Mouse (Mus musculus): ENCODE measurements around the gene Zfp780b. TPM values are rescaled to one million over a fixed set of nuclear protein-coding genes. Genes with fewer than 3 reads are reported as not detected.
"Not testable (repeated sequence)": the region's sequence is repeated elsewhere in the genome, so short reads cannot be mapped to it uniquely, and the experiment has no call there.

The Zfp780b gene
- total RNA-seq (2021), result 1 to 10 TPM; 7.7 to 10.0 TPM
- long read RNA-seq, experiment 1, partial matches to known transcripts, result 0 of 3 reads
- long read RNA-seq, experiment 1, other reads (novel, unspliced or antisense), result 3 of 3 reads
- long read RNA-seq, experiment 2, partial matches to known transcripts, result 0 of 6 reads
- long read RNA-seq, experiment 2, other reads (novel, unspliced or antisense), result 5 of 6 reads

DNA sequence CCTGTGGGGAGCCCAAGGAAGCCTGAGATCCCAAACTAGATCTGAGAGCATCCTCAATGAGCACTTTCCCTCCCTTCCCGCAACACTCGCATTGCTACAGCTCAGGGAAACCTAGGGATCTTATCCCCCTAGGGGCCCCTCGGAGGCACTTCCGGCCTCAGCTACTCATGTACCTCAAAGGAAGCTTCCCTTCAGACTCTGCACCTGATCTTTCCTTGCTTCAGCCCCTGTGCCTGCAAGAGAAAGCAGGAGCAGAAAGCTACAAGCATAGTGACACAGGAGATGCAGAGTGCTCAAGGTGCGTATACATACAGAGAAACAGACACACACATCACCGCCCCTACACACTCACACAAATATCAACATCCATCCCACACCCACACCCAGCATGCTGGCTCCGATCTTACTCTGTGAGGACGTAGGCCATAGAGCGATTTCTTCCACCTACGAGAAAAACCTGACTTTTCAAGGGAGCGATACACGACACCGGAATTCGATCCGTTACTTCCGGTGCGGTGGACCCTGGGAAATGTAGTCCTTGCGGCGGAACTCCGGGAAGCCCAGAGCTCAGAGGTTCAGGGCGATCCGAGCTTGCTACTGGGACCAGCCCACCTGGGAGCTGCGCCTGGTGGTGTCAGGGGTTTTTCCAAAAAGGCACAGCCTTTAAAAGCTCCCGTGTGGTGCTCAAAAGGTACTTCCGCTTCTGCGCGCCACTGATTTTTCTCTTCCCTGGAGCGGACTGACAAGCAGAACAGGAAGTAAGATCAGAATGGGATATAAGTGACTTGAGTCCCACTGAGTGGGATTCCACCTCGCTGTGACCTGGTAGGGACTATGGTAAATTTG, at the start of gene Zfp780b:
Gene Zfp780b, minus strand, starts transcription at position 489 of the 846 bp plus-strand sequence.
- Histone ChIP-seq H3K4me3 (peak within 1 kb of the TSS; percentile 97), H3K27ac (peak within 1 kb of the TSS; percentile 90)
- TF ChIP-seq CTCF (IDR thresholded peaks at IDR 0.05), result no peak
- intact Hi-C loops (cut with DNase I), result no loop called here
- peak; percentile 84 for DNase-seq

DNA sequence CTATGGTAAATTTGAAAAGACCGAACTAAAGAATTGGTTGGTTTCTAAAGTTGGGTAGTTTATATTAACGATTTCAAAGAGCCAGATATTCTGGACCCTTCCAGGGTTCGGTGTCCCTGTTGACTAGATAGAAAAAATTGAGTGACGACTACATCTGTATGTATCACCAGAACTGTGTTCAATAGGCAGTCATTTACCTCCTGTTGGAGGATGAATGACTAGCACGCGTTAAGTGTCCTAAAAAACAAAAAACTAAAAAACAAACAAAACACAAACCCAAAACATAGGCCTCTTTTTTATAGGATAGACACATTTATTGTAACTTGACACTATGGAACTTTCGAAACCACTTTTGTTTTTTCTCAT, 35.5 kb upstream of the Zfp780b start:
- Histone ChIP-seq H3K27ac (peak overlapping the region; percentile 82), H3K4me3 (peak overlapping the region; percentile 80)
- intact Hi-C loops (cut with DNase I), result no loop called here
- no peak for DNase-seq
- no peak for TF ChIP-seq CTCF (IDR thresholded peaks at IDR 0.05)

DNA sequence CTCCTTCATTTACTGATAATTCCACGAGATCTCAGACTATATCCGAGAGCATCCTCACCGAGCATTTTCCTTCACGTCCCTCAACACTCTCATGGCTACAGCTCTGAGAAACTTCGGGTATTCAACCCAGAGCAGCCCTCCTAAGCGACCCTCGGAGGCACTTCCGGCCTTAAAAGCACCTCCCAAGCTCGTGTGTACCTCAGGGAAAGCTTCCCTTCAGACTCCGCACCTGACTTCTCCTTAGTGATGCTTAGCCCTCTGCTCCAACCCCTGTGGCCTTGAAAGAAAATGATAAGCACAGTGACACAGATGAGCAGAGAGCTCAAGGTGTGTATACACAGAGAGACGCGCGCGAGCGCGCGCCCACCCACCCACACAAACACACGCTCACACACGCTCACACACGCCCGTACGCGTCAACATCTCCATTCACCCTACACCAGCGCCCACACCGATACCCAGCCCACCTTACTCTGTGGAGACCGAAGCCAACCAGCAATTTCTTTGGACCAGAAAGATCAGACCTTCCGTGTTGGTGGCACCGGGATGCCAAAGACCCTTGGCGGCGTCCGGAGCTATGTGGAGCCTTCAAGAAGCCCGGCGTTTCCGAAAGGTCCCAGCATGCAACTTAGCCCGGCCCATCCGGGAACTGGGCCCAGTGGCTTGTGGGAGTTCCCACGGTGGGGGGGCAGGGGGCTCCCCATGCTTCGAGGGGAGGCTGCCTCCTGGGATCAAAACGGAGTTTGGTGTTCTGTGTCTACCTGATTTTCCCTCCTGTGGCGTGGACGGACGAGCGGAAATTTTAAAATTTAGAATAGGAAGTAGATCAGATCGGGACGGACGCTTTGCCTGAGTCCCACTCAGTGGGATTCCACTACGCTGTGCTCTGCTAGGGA, 34.8 kb upstream of the Zfp780b start, which contains the start of gene Zfp850:
Gene Zfp850, minus strand, starts transcription at position 567 of the 896 bp plus-strand sequence.
- intact Hi-C loops (cut with DNase I), result no loop called here
- DNase-seq, result peak; percentile 78
- Histone ChIP-seq H3K4me3 (peak within 1 kb of the TSS; percentile 80), H3K27ac (peak within 1 kb of the TSS; percentile 82)
- TF ChIP-seq CTCF (IDR thresholded peaks at IDR 0.05), result no peak

DNA sequence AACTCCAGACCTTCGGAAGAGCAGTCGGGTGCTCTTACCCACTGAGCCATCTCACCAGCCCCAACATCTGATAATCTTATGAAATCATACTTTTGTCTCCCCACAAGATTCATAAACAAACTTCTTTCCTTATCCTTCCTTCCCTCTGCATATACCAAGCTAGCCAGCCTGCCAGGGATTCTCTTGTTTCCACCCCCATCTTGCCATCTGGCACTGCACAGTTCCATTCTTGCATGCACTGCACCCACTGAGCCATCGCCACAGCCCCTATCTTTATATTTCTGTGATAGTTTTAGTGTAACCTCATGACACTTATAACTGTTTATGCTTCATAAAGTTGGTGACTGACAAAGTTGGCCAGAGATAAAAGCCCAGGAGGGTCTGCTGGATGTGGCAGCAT, 31.3 kb upstream of the Zfp780b start:
- no peak for TF ChIP-seq CTCF (IDR thresholded peaks at IDR 0.05)
- intact Hi-C loops (cut with DNase I), result no loop called here

DNA sequence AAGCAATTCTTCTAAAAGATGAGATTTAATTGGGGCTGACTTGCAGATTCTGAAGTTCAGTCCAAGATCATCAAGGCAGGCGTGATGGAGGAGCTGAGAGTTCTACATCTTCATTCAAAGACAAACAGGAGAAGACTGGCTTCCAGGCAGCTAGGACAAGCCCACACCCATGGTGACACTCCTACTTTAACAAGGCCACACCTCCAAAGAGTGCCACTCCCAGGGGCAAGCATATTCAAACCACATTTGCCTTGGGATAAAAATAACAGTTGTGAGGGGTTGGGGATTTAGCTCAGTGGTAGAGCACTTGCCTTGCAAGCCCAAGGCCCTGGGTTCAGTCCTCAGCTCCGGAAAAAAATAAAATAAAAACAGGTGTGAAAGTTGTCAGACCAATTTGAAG, 3.2 kb upstream of the Zfp780b start:
- Histone ChIP-seq H3K4me3 (no peak overlapping the region), H3K27ac (no peak overlapping the region)
- intact Hi-C loops (cut with DNase I), result no loop called here
- no peak for TF ChIP-seq CTCF (IDR thresholded peaks at IDR 0.05)
- no peak for DNase-seq

More for the DNA sequence above, 31.3 kb upstream of the Zfp780b start:
- no peak for DNase-seq
- Histone ChIP-seq H3K27ac (no peak overlapping the region), H3K4me3 (no peak overlapping the region)

DNA sequence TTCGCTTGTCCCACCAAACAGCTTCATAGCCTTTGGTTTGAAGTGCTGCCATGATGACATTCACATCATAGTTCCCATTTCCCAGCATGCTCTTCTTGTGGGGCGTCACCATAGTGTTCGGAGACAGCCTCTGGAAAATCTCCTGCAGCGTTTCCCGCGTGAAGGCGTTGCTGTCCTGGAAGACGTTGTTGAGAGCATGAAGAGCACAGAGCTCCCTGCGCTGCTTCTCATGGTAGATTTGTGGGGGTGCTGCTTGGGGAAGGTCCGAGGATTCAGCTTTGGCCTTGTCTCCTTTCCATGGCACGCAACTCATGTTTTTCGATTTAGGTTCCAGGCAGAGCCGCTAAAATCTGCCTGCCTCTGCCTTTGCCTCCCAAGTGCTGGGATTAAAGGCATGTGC, 29.5 kb downstream of the Zfp780b start:
- intact Hi-C loops (cut with DNase I); H3K4me3 ChIP-seq; DNase-seq; H3K27ac ChIP-seq: not testable (repeated sequence)

DNA sequence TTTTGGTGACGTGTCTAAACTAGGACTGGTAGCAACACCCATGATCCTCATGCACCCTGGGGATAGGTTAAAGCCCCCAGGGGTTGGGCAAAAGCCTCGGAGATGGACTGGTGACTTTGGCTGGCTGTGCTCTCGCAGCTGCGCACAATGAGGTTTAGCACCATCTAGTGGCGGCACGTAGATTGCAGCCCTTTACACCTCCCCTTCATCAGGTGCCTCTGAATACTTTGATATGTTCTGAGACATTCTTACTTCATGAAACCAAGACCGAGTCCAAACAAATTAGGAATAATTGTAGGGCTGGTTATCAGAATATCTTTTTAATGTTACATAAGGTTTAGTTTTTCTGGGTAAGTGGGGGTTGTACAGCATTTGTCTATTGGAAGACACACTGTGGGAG, 37.1 kb downstream of the Zfp780b start:
- intact Hi-C loops (cut with DNase I); H3K27ac ChIP-seq; H3K4me3 ChIP-seq; DNase-seq: not testable (repeated sequence)
- TF ChIP-seq CTCF (IDR thresholded peaks at IDR 0.05), result peak; percentile 52

DNA sequence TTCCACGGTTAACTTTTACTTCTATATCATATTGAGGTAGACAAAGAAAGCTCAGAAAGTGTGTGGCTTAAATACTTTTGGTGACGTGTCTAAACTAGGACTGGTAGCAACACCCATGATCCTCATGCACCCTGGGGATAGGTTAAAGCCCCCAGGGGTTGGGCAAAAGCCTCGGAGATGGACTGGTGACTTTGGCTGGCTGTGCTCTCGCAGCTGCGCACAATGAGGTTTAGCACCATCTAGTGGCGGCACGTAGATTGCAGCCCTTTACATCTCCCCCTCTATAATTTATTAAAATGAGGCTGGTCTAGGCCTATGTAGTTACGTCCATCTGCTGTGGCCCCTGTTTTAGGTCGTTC, 45.2 kb downstream of the Zfp780b start:
- H3K27ac ChIP-seq; DNase-seq; intact Hi-C loops (cut with DNase I): not testable (repeated sequence)
- peak overlapping the region; percentile 40; the same call in 1 of the 2 replicates for H3K4me3 ChIP-seq

DNA sequence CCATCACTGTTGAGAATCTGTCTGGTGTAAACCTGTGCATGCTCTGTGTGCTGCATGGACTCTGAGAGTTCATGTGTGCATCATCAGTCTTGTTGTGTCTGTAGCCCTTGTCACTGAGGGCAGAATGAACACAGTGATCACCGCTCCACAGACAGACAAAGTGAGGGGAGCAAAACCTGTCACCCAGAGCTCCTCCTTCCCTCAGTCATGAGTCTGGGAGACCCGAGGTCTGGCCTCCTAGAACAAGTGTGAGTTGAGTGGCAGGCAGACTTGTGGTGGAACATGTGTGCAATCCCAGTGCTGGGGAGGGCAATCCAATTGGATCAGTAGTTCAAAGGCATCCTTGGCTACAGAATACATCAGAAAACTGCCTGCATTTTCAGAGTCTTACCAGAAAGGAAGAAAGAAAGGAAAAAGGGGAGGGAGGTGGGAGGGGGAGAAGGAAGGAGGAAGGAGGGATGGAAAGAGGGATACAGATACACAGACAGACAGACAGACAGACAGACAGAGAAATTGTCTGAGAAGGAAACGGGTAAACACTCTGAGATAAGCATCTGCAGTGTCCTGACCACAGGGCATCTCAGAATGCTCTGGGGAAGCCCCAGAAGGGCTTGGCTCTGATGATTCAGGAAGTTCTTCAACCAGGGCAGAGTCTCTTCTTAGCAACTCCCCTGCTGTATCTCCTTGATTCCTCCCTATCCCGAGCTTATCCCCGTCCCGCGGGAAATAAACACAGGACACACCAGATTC, 45.7 kb downstream of the Zfp780b start:
- DNase-seq, result no peak
- Histone ChIP-seq H3K27ac (no peak overlapping the region), H3K4me3 (peak overlapping the region; percentile 40; the same call in 1 of the 2 replicates)
- TF ChIP-seq CTCF (IDR thresholded peaks at IDR 0.05), result no peak
- intact Hi-C loops (cut with DNase I), result no loop called here

DNA sequence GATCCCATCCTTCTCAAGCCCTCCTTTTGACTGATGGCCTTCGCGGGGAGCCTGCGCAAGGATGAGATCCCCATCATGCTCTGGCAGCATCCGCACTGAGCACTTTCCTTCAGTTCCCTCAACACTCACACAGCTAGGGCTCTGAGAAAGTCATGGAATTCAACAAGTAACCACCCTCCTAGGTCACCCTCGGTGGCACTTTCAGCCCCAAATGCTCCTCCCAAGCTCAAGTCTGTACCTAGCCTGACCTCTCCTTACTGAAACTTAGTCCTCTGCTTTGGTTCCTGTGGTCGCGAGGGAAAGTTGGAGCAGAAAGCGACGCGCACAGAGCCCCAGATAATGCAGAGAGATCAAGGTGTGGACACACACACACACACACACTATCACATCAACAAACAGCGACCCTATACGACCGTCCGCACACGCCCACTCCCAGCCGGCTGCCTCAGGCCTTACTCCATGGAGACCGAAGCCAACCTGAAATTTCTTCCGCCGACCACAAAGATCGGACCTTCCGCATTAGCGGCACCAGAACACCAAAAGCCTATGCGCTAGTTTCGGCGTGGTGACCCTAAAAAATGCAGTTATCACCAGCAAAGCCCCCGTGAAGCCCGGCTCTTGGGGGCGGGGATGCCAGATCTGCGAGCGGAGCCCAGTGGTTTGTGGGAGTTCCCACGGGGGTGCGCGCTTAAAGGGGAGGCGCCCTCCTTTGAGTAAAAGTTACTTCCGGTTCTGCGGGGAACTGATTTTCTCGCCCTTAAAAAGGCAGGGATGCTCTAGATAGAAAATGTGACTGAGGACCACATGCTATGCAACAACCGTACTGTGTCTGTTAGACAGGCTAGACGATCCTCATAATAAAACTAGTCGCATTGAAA, 49.9 kb downstream of the Zfp780b start, which contains the start of gene Zfp974:
Gene Zfp974, minus strand, starts transcription at position 643 of the 878 bp plus-strand sequence.
- TF ChIP-seq CTCF (IDR thresholded peaks at IDR 0.05), result no peak
- peak within 1 kb of the TSS; percentile 79 for H3K27ac ChIP-seq
- intact Hi-C loops (cut with DNase I), result loop anchor here (5.0 kb wide), 1 partner anchor 92 kb away; the partner anchor contains the start of gene Zfp59
- peak within 1 kb of the TSS; percentile 93 for H3K4me3 ChIP-seq
- DNase-seq, result peak; percentile 74

DNA sequence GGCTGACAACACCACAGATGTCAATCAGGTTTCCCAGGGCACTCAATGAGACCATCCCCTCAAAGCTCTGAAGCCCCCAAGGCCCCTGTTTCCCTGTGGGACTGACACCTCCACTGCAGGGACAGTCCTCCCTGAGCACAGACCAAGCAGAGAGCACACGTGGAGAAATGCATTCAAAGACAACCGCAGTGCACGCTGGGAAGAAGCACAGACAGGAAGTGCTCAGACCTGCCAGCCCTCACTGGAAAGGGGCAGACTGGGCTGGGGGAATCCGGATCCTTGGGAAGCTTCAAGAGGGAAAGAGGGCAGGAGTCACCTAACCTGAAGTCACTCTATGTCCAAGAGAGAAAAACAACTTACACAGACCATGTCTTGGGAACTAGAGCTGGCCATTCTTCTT, 51.9 kb downstream of the Zfp780b start:
- H3K27ac ChIP-seq, DNase-seq, H3K4me3 ChIP-seq: not testable (repeated sequence)
- intact Hi-C loops (cut with DNase I), result loop anchor here (5.0 kb wide), 1 partner anchor 90 kb away; the partner anchor contains the start of gene Zfp59

DNA sequence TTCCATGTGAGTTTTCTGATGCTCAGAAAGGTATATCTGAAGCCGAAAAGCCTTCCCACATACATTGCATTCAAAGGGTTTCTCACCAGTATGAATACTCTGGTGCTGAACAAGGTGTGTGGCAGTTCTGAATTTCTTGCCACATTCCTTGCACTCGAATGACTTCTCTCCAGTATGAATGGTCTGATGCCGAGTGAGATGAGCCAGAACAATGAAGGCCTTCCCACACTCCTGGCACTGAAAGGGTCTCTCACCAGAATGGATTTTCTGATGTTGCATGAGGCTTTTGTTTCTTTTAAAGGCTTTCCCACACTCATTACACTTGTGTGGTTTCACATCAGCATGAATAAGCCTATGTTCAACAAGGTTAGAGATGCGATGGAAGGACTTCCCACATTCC, 68.0 kb downstream of the Zfp780b start:
- H3K4me3 ChIP-seq; DNase-seq; intact Hi-C loops (cut with DNase I); H3K27ac ChIP-seq: not testable (repeated sequence)

Data from gastrocnemius, adult 2 months (tissue).